Mouse (Mus musculus) urinary bladder, postnatal 25 days (tissue): ENCODE results near the gene Itgad.

Source experiments
- DNase-seq: peaks from one replicate; pipeline ENCODE4 v3.0.0; 2022; ENCODE audit warnings: low spot score

Gene Itgad

DNA sequence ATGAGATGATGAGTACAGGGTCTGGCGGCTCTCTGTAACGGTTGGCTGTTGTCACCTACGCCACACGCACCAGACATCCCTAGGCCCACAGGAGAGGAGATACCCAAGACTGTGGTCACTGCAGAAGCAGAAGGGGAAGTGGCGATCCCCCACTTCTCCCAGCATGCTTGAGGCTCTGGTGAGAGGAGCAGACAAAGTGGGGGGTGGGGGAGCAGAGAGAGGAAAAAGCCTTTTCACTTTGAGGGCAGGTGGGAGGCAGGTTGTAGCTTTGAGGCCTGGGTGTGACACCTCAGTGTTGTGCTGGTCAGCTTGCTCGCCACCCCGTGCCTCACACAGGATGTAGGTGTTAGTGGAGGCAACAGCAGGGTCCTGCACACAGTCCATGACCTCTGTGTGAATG is 25.9 kb downstream of the Itgad start:
- no peak for DNase-seq

DNA sequence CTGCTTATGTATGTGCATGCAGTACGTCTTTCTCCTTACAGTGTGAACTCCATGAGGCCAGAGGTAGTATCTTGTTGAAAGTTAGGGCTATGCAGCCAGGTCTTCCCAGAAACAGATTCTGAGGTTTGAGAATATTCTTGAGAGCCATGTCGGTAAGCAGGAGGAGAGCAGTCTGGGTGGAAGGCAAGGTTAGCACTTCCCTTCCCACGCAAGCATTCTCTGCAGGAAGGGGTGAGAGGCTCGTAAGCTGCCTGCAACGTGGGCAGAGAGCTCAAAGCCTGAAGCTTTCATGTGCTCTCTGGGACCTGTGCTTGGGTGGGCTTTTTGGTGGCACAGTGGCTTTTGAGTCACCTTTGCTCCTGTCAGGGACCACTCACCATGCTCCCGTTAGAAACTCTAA is 26.4 kb downstream of the Itgad start:
- DNase-seq = no peak

DNA sequence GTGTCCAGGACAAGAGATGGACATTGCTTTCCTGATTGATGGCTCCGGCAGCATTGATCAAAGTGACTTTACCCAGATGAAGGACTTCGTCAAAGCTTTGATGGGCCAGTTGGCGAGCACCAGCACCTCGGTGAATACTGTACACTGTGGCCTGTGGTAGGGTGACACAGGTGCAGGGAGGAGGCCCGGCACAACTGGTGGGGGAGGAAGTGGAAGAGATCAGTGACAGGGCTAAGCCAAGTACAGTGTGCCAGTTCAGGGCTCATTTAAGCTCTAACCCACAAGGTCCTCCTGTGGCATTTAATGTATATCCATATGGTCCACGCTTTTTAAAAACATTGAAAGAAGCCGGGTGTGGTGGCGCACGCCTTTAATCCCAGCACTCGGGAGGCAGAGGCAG is 27.5 kb downstream of the Itgad start:
- no peak for DNase-seq

DNA sequence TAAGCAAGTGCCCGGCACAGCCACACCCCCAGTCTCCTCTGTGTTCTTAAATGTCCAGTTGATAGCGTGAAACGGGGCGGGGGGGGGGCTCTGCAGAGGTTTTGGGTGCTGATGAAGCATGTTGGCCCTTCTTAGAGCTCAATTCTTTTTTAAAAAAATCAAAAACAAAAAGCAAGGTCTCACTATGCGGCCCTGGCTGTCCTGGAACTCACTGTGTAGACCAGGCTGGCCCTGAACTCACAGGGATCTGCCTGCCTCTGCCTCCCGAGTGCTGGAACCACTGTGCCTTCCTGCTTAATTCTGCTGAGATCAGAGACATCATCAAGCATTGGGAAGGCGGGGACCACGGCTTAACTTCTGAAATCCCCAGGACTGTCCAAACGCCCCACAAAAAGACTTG is 47.4 kb downstream of the Itgad start:
- DNase-seq = no peak

DNA sequence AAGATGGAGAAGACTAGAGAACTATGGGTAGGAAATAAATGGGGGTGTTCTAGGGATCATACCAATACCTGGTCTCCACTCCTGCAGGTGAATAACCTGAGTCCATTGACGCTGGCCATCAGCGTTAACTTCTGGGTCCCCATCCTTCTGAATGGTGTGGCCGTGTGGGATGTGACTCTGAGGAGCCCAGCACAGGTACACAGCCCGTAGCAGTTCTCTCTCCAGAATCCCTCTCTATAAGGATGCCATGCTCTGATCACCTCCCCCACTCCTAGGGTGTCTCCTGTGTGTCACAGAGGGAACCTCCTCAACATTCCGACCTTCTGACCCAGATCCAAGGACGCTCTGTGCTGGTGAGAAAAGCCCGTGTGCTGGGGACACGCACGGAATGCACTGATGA is 48.9 kb downstream of the Itgad start:
- no peak for DNase-seq

DNA sequence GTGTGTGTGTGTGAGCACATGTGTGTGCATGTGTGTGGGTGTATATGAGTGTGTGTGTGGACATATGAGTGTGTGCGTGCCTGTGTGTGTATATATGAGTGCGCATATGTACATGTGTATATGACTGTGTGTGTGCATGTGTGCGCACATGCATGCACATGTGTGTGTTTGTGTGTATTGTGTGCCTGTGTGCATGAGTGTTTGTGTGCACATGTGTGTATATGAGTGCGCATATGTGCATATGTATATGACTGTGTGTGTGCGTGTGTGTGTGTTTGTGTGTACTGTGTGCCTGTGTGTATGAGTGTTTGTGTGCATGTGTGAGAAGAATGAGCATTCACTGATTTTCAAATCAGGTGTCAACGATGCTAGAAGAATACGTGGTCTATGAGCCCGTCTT is 50.0 kb downstream of the Itgad start:
- no peak for DNase-seq

DNA sequence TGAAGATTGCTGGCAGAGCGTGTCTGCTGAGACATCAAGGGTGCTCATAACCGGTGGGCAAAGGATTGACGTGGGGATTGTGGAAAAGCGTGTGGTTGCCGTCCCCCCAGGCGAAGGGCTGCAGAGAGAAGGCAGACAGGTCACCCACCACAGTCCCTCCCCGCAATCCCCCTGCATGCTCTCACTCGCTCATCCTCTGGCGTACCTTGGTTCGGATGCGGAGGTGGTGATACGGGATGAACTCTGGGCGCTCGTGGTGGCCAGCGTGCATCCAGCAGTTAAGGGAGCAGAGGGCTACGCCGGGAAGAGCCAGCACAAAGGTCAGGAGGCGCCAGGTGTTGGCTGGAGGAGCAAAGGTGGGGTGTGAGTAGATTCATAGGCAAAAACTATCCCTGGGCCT is 51.5 kb downstream of the Itgad start:
- no peak for DNase-seq

DNA sequence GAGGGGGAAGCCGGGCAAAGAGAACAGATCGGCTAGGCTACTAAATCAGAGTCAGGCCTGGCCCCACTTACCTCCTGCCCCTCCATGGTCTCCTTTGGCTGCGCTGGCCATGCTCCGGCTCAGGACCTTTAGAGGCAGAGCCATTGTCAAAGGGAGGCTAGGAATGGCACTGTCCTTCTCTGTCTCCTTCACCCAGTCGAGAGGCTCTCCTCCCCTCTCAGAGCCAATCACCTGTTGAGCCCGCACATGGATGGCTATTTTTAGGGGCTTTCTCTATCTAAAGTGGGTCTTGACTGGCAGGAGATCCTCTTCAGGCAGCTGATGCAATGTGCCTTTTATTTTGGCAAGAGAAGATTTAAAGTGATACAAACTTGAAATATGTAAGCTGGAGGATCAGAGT is 52.0 kb downstream of the Itgad start, which contains the start of gene Cox6a2:
Cox6a2 (minus strand) TSS at position 236 of the 400 bp plus-strand sequence.
- no peak for DNase-seq

DNA sequence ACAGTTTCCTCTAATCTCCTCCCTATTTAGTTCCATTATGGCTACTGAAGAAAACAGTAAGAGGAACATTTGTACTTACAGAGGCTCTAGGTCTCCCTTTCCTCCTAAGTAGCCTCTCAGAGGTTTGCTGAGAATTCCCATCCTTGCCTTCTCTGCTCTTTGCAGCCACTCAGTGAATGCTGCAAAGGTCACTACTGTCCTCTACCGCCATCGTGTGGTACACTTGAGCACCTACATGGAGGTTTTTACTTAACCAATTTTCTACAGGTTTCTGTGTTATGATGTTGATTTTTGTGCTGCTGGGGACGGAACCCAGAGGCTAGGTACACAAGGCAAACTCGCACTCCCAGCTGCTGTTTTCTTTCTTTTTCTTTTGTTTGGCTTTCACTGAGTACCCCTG is 54.0 kb downstream of the Itgad start:
- DNase-seq = peak; percentile 59

DNA sequence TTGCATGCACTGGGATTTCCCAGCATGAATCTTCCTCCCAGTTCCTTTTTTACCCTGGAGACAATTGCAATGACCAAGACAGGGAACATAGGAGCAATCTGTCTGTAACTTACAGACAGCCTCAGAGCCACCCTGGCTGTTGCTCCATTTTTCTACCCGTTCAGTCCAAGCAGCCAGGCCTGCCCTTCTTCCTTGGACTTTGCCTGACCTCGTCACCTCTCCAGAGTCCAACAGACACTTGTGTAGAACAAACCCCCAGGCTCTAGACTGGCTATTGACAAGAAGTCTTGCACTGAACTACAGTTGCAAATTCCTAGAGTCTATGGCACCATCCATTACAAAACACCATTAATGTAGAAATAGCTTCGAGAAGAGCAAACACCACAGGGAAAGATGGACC is 55.6 kb downstream of the Itgad start:
- DNase-seq = no peak

DNA sequence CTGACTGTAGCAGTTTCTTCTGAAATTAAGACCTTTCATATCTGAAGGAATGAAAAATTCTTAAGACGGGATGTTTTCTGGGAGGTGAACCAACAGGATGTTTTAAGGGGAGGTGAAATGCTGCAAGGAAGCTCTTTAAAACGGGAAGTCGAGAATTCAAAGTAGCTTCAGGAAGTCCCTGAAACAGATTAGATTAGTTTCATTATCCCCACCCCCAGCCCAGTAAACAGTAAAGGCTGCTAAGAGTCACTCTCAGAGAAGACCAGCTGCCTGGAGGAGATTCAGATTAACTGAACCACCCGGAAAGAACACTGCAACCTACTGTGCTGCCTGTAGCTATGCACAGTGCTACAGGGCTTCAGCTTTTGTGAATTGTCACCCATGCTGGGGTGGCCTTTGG is 65.8 kb downstream of the Itgad start:
- DNase-seq = no peak

DNA sequence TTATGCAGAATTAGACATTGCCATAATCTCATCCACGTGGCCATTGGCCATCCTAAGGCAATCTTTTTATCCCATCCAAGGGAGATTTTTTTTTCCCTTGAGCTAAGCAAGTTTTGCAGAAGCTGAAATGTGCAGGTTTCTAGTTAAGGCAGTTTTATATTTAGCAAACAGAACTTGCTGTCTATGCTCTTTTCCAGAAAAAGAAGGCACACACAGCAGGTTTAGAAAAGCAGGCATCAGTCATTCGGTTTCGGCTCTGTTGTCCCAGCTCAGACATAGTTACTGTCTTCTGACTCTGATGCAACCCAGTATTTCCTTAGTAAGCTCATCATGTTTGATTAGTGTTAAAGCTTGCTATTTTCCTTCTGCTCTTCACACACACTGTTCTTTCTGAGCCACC is 66.8 kb downstream of the Itgad start:
- DNase-seq = no peak

DNA sequence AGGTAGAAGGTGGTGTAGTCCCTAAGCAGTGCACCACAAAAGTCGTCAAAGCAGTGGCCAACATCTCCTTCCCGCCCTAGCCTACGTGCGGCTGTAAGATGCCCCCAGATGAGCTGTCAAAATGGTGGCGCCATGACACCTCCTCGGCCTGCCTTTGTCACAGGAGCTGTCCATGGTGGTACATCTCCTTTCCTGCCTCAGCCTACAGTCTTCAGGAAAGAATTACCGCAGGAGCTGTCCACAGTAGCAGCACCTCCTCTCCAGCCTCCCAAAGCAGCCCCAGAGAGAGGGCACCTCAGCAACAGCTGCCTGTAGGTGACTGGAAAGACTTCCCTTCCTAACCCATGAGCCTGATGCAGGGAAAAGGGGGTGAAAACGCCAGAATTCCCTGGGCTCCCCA is 77.6 kb downstream of the Itgad start:
- no peak for DNase-seq

DNA sequence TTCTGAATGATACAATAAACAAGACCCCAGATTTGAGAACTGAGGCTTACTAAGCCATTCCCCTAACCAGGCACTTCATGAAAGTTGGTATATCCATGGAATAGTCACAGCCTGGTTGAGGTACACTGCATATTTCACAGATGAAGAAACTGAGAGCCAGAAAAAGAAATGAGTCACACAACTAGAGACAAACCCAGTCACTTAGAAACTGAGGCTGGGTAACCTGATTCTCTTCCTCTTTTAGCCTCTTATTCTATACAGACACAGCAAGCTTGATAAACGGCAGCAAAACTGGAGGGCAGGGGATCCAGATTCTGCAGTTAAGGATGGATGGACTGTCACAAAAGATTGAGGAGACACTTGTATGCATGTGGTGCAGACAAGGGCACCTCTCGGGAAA is 80.6 kb downstream of the Itgad start:
- no peak for DNase-seq

DNA sequence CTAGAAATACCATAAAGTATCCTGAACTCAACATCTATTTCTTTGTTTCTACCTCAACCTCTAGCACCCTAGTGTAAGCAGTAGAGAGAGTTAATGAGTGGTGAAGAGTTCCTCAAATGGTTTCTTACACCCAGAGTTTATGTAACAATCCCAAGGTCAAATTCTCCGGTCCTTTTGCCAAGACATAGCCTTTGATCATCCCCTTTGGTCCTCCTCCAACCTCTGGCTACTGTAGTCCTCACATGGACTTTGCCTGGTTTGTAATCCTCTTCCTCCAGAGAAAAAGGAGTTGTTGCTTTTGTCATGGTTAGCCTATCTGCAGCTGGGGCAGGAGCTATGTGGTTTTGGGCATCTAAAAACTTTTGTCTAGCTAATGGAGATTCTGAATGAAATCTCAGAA is 81.3 kb downstream of the Itgad start:
- DNase-seq = no peak

DNA sequence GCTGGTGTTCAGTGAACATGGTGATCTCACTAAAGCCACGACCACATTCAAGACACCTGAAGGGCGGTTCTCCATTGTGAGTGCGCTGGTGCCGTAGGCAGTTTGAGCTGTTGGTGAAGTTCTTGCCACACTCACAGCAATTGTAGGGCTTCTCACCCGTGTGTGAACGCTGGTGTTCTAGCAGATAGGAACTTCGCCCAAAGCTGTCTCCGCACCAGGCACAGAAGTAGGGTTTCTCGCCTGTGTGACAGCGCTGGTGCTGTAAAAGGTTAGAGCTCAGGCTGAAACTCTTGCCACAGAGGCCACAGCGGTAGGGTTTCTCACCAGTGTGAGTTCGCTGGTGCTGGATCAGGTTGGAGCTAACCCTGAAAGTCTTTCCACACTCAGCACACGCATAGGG is 82.2 kb downstream of the Itgad start:
- no peak for DNase-seq

DNA sequence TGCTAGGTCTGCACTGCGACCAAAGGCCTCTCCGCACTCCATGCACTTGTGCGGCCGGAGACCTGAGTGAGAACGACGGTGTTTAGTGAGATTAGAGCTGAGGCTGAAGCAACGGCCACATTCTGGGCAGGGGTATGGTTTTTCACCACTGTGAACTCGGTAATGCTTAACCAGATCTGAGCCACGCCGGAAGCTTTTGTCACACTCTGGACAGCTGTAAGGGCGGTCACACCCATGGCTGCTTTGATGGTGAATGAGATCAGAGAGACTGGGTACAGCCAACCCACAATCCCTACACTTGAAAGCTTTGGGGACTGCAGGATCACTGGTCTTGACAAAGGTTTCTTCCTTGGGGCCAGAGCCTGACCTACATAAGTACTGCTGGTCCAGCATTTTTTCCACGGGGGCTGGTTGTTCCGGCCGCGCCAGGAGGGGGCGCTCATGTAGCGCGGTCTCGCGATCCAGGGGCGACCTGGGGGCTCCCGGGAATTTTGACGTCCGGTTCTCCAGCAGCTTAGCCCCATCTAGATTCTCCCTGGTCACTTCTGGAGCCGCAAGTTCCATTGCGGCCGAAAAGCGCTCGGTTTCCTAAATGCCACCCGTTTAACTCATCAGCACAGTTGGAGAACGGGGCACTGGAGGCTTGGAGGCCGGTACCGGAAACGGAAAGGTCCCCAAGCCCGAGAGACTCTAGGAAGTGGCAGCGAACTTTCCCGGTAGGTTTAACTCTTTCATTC is 82.8 kb downstream of the Itgad start, which contains the start of gene Armc5:
Armc5 (plus strand) TSS at position 487 of the 737 bp plus-strand sequence.
- peak; percentile 86 for DNase-seq

DNA sequence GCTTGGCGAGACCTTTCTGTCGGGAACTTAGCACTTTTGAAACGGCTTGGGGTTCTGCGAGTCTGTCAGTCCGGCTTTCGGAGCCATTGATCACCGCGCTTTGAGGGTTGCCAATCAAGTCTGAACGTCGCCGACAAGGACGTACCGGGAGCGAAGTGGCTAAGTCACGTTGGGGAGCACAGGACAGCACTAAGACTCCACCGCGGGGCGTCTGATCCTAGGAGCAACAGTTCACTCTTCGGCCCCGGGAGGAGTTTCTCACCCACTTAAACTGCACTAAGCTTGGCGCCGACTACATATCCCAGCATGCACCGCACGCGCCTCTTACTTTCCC is 83.4 kb downstream of the Itgad start:
- no peak for DNase-seq

DNA sequence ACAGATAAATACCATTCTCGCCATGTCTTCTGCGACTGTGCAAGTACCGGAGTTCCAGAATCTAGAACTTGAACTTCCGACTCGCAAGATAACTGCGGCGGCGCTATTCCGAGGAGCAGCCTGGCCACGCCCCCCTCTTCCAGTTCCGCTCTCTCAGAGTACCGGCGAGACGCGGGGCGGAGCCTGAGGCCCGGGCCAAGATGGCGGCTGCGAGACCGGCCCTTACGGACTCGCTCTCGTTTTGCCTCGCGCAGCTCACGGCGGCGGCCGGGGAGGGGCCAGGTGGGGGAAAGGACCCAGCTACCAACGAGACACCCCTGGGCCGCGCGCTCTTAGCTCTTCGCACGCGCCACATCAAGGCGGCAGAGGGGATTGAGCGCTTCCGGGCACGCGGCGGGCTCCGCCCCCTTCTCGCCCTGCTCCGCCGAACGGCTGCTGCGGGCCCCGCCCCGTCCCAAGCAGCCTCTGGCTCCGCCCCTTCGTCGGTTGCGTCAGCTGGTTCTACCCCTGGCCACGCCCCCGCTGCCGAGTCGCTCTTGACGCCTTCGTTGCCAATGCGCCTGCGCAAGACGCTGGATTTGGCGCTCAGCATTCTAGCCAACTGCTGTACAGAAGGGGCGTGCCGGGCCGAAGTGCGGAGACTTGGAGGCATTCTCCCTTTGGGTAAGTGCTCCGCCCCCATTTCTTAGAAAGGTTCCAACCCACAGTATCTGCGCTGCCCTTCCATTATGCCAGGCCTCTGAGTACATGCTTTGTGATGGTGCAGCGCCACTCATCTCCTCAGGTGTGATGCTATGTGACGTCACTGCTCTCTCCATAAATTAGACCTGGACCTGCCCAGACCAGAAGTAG is 84.0 kb downstream of the Itgad start, which contains the start of gene 9130023H24Rik:
9130023H24Rik (minus strand) TSS at position 105 of the 852 bp plus-strand sequence.
- peak; percentile 100 for DNase-seq

DNA sequence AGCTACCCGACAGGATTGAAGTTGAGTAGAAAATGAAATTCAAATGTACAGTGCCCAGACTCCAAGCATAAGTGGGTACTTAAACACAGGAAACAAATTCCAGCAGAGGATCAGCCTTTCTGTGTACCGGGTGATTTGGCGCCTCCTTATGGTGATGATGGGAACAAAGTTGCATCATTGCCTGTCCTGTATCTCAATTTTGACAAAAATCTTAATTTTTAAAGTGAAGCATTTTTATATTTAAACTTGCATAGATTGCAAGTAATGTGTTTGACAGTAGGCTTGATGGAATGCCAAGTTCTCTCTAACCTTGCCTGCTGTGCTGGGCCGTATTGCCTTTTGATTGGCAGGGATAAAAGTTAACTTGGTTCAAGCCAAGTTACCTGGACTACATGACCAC is 84.8 kb downstream of the Itgad start:
- no peak for DNase-seq

DNA sequence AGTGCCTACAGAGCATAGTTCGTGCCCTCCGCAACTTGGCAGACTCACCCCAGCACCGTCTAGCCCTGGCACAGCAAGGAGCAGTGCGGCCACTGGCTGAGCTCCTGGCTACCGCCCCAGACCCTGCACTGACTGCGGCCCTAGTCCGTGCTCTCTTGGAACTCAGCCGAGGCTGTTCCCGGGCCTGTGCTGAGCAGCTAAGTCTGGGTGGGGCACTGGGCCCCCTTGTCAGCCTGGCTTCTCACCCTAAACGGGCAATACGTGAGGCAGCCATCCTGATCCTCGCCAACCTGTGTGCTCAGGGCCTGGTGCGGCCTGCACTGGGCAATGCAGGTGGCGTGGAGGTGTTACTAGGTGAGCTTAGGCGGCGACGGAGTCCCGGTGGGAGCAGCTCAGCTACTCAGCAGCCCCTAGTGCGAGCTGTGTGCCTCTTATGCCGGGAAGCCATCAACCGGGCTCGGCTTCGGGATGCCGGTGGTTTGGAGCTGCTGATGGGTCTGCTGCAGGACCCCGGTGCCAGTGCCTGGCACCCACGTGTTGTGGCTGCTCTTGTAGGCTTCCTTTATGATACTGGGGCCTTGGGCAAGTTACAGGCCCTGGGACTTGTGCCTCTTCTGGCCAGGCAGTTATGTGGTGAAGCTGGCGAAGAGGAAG is 86.1 kb downstream of the Itgad start:
- no peak for DNase-seq

DNA sequence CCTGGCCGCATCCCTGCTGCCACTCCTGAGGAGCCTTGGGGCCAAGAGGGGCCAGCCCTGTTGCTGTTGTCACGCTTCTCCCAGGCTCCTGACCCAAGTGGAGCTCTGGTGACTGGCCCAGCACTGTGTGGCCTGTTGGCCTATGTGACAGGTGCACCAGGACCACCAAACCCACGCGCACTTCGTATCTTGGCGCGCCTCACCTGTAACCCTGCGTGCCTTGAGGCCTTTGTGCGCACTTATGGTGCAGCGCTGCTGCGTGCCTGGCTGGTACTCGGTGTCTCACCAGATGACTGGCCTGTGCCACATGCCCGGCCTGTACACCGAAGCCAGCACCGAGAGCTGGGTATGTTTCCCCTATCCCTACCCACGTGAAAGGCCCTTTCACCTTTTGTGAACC is 88.2 kb downstream of the Itgad start:
- DNase-seq = no peak

DNA sequence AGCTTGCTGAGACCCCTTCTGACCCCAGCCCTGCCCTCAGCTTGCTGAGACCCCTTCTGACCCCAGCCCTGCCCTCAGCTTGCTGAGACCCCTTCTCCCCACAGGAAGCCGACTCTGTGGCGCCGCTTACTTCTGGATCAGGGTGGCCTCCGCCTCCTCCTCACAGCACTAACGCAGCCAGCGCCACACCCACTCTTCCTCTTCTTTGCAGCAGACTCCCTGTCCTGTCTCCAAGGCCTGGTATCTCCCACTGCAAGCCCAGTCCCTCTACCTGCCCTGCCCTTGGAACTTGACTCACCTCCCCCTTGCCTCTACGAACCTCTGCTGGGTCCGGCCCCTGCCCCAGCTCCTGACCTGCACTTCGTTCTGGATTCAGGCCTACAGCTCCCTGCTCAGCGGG is 89.7 kb downstream of the Itgad start:
- no peak for DNase-seq
